Comparison of ENCODE assay signal across 7 mouse cellular contexts in genomic region chr8:121952122-121952521, GRCm38 (mm10). TPM values are rescaled to one million over a fixed set of nuclear protein-coding genes. Genes with fewer than 3 reads are reported as not detected.
DNase-seq lines count a peak whose midpoint lies in the region; ATAC-seq and TF ChIP-seq lines count a peak whose summit lies in the region.

No protein-coding gene starts in this region.

- intact Hi-C loops in left cerebral cortex, adult 2 months (cut with DNase I), result no loop called here
- intact Hi-C loops in left cerebral cortex, postnatal 36 days (cut with DNase I), result no loop called here

- peak overlapping the region; percentile 95 for H3K4me2 ChIP-seq in forebrain, embryonic 12.5 days
- peak overlapping the region; percentile 95 for H3K4me2 ChIP-seq in neural tube, embryonic 14.5 days (ENCODE audit: low read depth, low read length)

- no peak overlapping the region for H3K27ac ChIP-seq in left cerebral cortex, adult 2 months
- peak overlapping the region; percentile 19; the same call in 1 of the 2 replicates for H3K27ac ChIP-seq in forebrain, embryonic 12.5 days
- H3K27ac ChIP-seq in limb, embryonic 10.5 days, result no peak overlapping the region
- H3K27ac ChIP-seq in neural tube, embryonic 14.5 days (ENCODE audit: low read depth, low read length), result no peak overlapping the region

- DNase-seq in left cerebral cortex, adult 2 months (ENCODE audit: extremely low spot score in 1 of 2, low spot score in 2 of 2), result no peak
- no peak for DNase-seq in left cerebral cortex, postnatal 36 days (ENCODE audit: low spot score in 2 of 2)
- no peak for DNase-seq in limb, embryonic 10.5 days (ENCODE audit: low spot score)
- no peak for DNase-seq in adipocyte (ENCODE audit: low spot score)
- DNase-seq in layer of hippocampus, adult 18-20 months (ENCODE audit: low spot score in 2 of 2), result no peak

- no peaks in the 10 kb centered on the region for H3K27me3 ChIP-seq in forebrain, embryonic 12.5 days
- H3K27me3 ChIP-seq in limb, embryonic 10.5 days (ENCODE audit: low read depth, poor library complexity, severe bottlenecking), result no peaks in the 10 kb centered on the region
- no peaks in the 10 kb centered on the region for H3K27me3 ChIP-seq in neural tube, embryonic 14.5 days (ENCODE audit: control insufficient read depth, insufficient read depth, low read length)

- no peaks in the 10 kb centered on the region for H3K9me3 ChIP-seq in forebrain, embryonic 12.5 days
- H3K9me3 ChIP-seq in limb, embryonic 10.5 days (replicated peaks), result no peaks in the 10 kb centered on the region
- no peaks in the 10 kb centered on the region for H3K9me3 ChIP-seq in neural tube, embryonic 14.5 days (ENCODE audit: control insufficient read depth, low read length)

- no peak for ATAC-seq in forebrain, embryonic 12.5 days (ENCODE audit: low FRiP score)
- no peak for ATAC-seq in neural tube, embryonic 14.5 days (ENCODE audit: low read depth)

- peak overlapping the region; percentile 89; the same call in 1 of the 2 replicates for H3K4me3 ChIP-seq in left cerebral cortex, adult 2 months
- peak overlapping the region; percentile 90 for H3K4me3 ChIP-seq in forebrain, embryonic 12.5 days (replicated peaks)
- peak overlapping the region; percentile 97 for H3K4me3 ChIP-seq in limb, embryonic 10.5 days
- H3K4me3 ChIP-seq in neural tube, embryonic 14.5 days (ENCODE audit: low read depth, low read length), result peak overlapping the region; percentile 78; the same call in 1 of the 2 replicates

- no peak for TF ChIP-seq CTCF in left cerebral cortex, adult 2 months (IDR thresholded peaks at IDR 0.05)

- H3K4me1 ChIP-seq in forebrain, embryonic 12.5 days, result peaks cover 47% of the 10 kb centered on the region
- peaks cover 42% of the 10 kb centered on the region for H3K4me1 ChIP-seq in limb, embryonic 10.5 days
- peaks cover 30% of the 10 kb centered on the region for H3K4me1 ChIP-seq in neural tube, embryonic 14.5 days (ENCODE audit: control insufficient read depth, insufficient read depth, low read length)

- peaks cover 30% of the 10 kb centered on the region for H3K36me3 ChIP-seq in forebrain, embryonic 12.5 days (replicated peaks)
- peaks cover 42% of the 10 kb centered on the region for H3K36me3 ChIP-seq in limb, embryonic 10.5 days
- H3K36me3 ChIP-seq in neural tube, embryonic 14.5 days (ENCODE audit: control insufficient read depth, insufficient read depth, low read length), result peaks cover 9% of the 10 kb centered on the region; the same call in 1 of the 2 replicates

- peak overlapping the region; percentile 99 for H3K9ac ChIP-seq in forebrain, embryonic 12.5 days
- H3K9ac ChIP-seq in neural tube, embryonic 14.5 days (replicated peaks; ENCODE audit: low read depth, low read length), result peak overlapping the region; percentile 2; the same call in 1 of the 2 replicates

RNA-seq across cellular contexts. Expression of gene Banp, which starts 2.6 kb away (rescaled TPM):
- 10 to 100 TPM; 31.4 to 62.5 TPM for total RNA-seq in left cerebral cortex, adult 2 months (2021)
- total RNA-seq in left cerebral cortex, postnatal 36 days (2021), result 10 to 100 TPM; 25.8 to 47.8 TPM
- 49.1 and 65.9 TPM in 2 replicates for polyA plus RNA-seq in forebrain, embryonic 12.5 days (2016; fragmentation: Nextera tagmentation; extraction: Ambion mirVana)
- polyA plus RNA-seq in limb, embryonic 10.5 days (2016; fragmentation: Nextera tagmentation; extraction: Ambion mirVana), result 55.4 and 60.0 TPM in 2 replicates
- polyA plus RNA-seq in neural tube, embryonic 14.5 days (2014; fragmentation: Nextera tagmentation; extraction: Ambion mirVana), result 47.2 and 53.9 TPM in 2 replicates
- total RNA-seq in layer of hippocampus, adult 18-20 months (2021), result 10 to 100 TPM; 49.9 to 58.2 TPM

RNA-seq across cellular contexts. Expression of gene Car5a, which starts 7.4 kb away (rescaled TPM):
- not detected for total RNA-seq in left cerebral cortex, adult 2 months (2021)
- total RNA-seq in left cerebral cortex, postnatal 36 days (2021), result not detected
- 0.31 TPM in 1 of 2 replicates, not detected in the other for polyA plus RNA-seq in forebrain, embryonic 12.5 days (2016; fragmentation: Nextera tagmentation; extraction: Ambion mirVana)
- 0.20 TPM in 1 of 2 replicates, not detected in the other for polyA plus RNA-seq in limb, embryonic 10.5 days (2016; fragmentation: Nextera tagmentation; extraction: Ambion mirVana)
- polyA plus RNA-seq in neural tube, embryonic 14.5 days (2014; fragmentation: Nextera tagmentation; extraction: Ambion mirVana), result 0.16 TPM in 1 of 2 replicates, not detected in the other
- total RNA-seq in layer of hippocampus, adult 18-20 months (2021), result under 1 TPM; 0.25 to 0.54 TPM

RNA-seq across cellular contexts. Expression of gene Slc7a5, which starts 44.6 kb away (rescaled TPM):
- total RNA-seq in left cerebral cortex, adult 2 months (2021), result 10 to 100 TPM; 61.5 to 63.2 TPM
- total RNA-seq in left cerebral cortex, postnatal 36 days (2021), result 10 to 100 TPM; 61.9 to 73.8 TPM
- polyA plus RNA-seq in forebrain, embryonic 12.5 days (2016; fragmentation: Nextera tagmentation; extraction: Ambion mirVana), result 34.7 and 37.6 TPM in 2 replicates
- 16.8 and 19.3 TPM in 2 replicates for polyA plus RNA-seq in limb, embryonic 10.5 days (2016; fragmentation: Nextera tagmentation; extraction: Ambion mirVana)
- 38.1 and 50.7 TPM in 2 replicates for polyA plus RNA-seq in neural tube, embryonic 14.5 days (2014; fragmentation: Nextera tagmentation; extraction: Ambion mirVana)
- total RNA-seq in layer of hippocampus, adult 18-20 months (2021), result 10 to 100 TPM; 52.8 to 55.7 TPM
